Mouse (Mus musculus) myocyte (in vitro differentiated cells): ENCODE data around the gene Mycbp2. TPM values are rescaled to one million over a fixed set of nuclear protein-coding genes. Genes with fewer than 3 reads are reported as not detected.

Source experiments
- H3K27me3 ChIP-seq: one replicate; pipeline ENCODE4 v1.6.1; 2011; ENCODE audit not compliant: control insufficient read depth, insufficient read depth, insufficient read length
- H3K36me3 ChIP-seq: one replicate; pipeline ENCODE4 v1.6.1; 2011; ENCODE audit not compliant: control insufficient read depth, insufficient read depth
- H3K4me2 ChIP-seq: one replicate; pipeline ENCODE4 v1.6.1; 2011; ENCODE audit warnings: low read depth, control low read depth
- H3K4me3 ChIP-seq: one replicate; pipeline ENCODE4 v1.5.1; 2011; ENCODE audit warnings: mild to moderate bottlenecking, control low read depth, moderate library complexity
- H3K79me2 ChIP-seq: one replicate; pipeline ENCODE4 v1.6.1; 2011; ENCODE audit not compliant: control insufficient read depth, insufficient read depth
- H3ac ChIP-seq: one replicate; pipeline ENCODE4 v1.6.1; 2011; ENCODE audit not compliant: control insufficient read depth, insufficient read length
- CEBPB ChIP-seq: IDR thresholded peaks from 2 replicates; pipeline ENCODE4 v1.6.1; 2011; ENCODE audit warnings: mild to moderate bottlenecking, moderate library complexity; ENCODE audit not compliant: poor library complexity, insufficient read depth, severe bottlenecking
- E2F4 ChIP-seq: IDR thresholded peaks from one replicate; pipeline ENCODE4 v1.6.1; 2011; ENCODE audit warnings: mild to moderate bottlenecking, control low read depth, moderate library complexity; ENCODE audit not compliant: insufficient read depth
- MAX ChIP-seq: IDR thresholded peaks from one replicate; pipeline ENCODE4 v1.6.1; 2011; ENCODE audit warnings: low read depth, mild to moderate bottlenecking, control low read depth
- MYOD1 ChIP-seq, 3 experiments: IDR thresholded peaks; one replicate each; pipeline ENCODE4 v1.6.1; 2011; ENCODE audit warnings: control low read depth in 2 of 3, low read depth in 2 of 3, mild to moderate bottlenecking in 2 of 3, moderate library complexity in 1 of 3; ENCODE audit not compliant: insufficient read length in 2 of 3, control insufficient read depth in 1 of 3
- MYOG ChIP-seq, 3 experiments: IDR thresholded peaks; one replicate each; pipeline ENCODE4 v1.6.1; 2011; ENCODE audit warnings: control low read depth in 2 of 3, low read depth in 2 of 3, mild to moderate bottlenecking in 2 of 3; ENCODE audit not compliant: insufficient read length in 2 of 3, control insufficient read depth in 1 of 3, insufficient read depth in 1 of 3
- POLR2A ChIP-seq: IDR thresholded peaks from one replicate; pipeline ENCODE4 v1.6.1; 2011; ENCODE audit warnings: low read depth, mild to moderate bottlenecking, control low read depth, moderate library complexity; ENCODE audit not compliant: insufficient read length
- POLR2AphosphoS2 ChIP-seq: IDR thresholded peaks from one replicate; pipeline ENCODE4 v1.6.1; 2011; ENCODE audit warnings: low read depth, control low read depth; ENCODE audit not compliant: insufficient read length
- REST ChIP-seq: IDR thresholded peaks from one replicate; pipeline ENCODE4 v1.6.1; 2011; ENCODE audit warnings: mild to moderate bottlenecking, control low read depth, moderate library complexity; ENCODE audit not compliant: insufficient read depth, insufficient read length
- SRF ChIP-seq: IDR thresholded peaks from one replicate; pipeline ENCODE4 v1.6.1; 2011; ENCODE audit warnings: low read depth; ENCODE audit not compliant: control insufficient read depth, insufficient read length
- TCF12 ChIP-seq: IDR thresholded peaks from one replicate; pipeline ENCODE4 v1.6.1; 2011; ENCODE audit warnings: mild to moderate bottlenecking, control low read depth; ENCODE audit not compliant: poor library complexity, insufficient read depth, severe bottlenecking
- TCF3 ChIP-seq: IDR thresholded peaks from one replicate; pipeline ENCODE4 v1.6.1; 2011; ENCODE audit warnings: low read depth, control low read depth; ENCODE audit not compliant: insufficient read length
- USF1 ChIP-seq: IDR thresholded peaks from one replicate; pipeline ENCODE4 v1.6.1; 2011; ENCODE audit warnings: low read depth, mild to moderate bottlenecking, control low read depth, moderate library complexity
- polyA plus RNA-seq: library from polyadenylated mRNA; unstranded; fragments of >200 nt; fragmentation: generic; extraction: Trizol; gene quantifications from one replicate; pipeline ENCODE4 v1.2.1, GENCODE M21; 2012; ENCODE audit warnings: missing spikeins

Gene Mycbp2
- polyA plus RNA-seq, 1 experiment: 7.7 TPM

DNA sequence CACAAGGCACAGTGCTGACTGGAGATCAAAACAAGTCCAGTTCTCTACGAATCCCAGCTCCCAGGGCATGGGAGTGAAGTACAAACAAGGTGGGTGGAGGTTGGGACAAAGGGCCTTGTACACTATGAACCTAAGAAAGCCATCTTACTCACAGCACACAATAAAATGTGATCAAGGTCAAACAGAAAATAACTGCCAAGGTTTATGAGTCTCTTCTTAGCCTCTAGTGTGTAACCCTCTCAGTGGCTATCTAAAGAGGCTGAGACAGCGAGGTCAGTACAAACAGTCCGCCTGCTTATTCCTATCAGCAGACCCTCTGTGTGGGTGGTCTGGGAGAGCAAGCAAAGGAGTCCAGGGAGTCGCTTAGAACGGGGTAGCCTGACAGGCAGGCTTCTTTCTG lies 258.8 kb downstream of the Mycbp2 start:
- H3K4me3 ChIP-seq: no peak overlapping the region
- H3K36me3 ChIP-seq: peaks cover 46% of the 10 kb centered on the region
- no peak for TF ChIP-seq MAX
- TF ChIP-seq TCF12: no peak
- no peak for TF ChIP-seq POLR2AphosphoS2
- no peak for TF ChIP-seq REST
- TF ChIP-seq CEBPB: no peak
- no peak for TF ChIP-seq USF1
- no peak for TF ChIP-seq SRF

DNA sequence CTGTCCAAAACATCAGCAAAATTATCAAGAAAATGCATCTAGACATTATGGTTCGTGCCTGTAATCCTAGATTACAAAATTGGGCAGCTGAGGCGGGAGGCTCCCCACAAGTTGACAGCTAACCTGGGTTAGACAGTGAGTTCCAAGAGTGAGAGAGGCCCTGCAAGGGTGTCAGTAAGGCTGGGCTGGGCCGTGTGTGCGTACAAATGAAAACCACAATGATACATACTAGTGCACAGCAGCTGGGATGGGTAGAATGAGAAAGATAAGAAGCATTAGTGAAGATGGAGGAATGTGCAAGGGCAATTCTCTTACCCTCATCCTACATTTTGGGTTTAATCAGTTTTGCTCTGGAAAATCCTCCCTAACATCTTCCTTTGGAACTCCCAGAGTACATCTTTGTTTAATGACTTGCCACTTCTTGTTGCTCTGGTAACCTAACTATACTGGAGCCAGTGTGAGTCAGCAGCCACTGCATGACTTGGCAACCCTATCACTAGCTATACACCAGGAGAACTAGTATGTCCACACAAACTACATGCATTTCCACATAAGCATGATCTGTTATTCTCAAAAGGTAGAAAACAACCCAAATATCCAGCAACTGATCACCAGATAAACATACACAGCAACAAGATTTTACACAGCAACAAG lies 259.8 kb downstream of the Mycbp2 start:
- Histone ChIP-seq H3K4me2 (no peak overlapping the region), H3K79me2 (peaks cover 26% of the 10 kb centered on the region), H3K36me3 (peaks cover 55% of the 10 kb centered on the region), H3ac (no peak overlapping the region), H3K27me3 (no peaks in the 10 kb centered on the region), H3K4me3 (no peak overlapping the region)
- no peak for TF ChIP-seq CEBPB
- TF ChIP-seq MYOD1 (IDR thresholded peaks at IDR 0.05; ENCODE audit: control insufficient read depth in 1 of 3, insufficient read length in 2 of 3, low read depth in 2 of 3): no peak
- no peak for TF ChIP-seq POLR2A
- no peak for TF ChIP-seq MYOG (IDR thresholded peaks at IDR 0.05; ENCODE audit: control insufficient read depth in 1 of 3, insufficient read depth in 1 of 3, insufficient read length in 2 of 3, low read depth in 2 of 3)
- TF ChIP-seq USF1: no peak
- TF ChIP-seq TCF3: no peak
- TF ChIP-seq POLR2AphosphoS2: no peak
- no peak for TF ChIP-seq TCF12
- TF ChIP-seq REST: no peak
- TF ChIP-seq SRF: no peak
- TF ChIP-seq MAX: no peak
- TF ChIP-seq E2F4: no peak

More for the DNA sequence above, 258.8 kb downstream of the Mycbp2 start:
- peaks cover 33% of the 10 kb centered on the region for H3K79me2 ChIP-seq
- H3K4me2 ChIP-seq: no peak overlapping the region
- no peaks in the 10 kb centered on the region for H3K27me3 ChIP-seq
- no peak overlapping the region for H3ac ChIP-seq

DNA sequence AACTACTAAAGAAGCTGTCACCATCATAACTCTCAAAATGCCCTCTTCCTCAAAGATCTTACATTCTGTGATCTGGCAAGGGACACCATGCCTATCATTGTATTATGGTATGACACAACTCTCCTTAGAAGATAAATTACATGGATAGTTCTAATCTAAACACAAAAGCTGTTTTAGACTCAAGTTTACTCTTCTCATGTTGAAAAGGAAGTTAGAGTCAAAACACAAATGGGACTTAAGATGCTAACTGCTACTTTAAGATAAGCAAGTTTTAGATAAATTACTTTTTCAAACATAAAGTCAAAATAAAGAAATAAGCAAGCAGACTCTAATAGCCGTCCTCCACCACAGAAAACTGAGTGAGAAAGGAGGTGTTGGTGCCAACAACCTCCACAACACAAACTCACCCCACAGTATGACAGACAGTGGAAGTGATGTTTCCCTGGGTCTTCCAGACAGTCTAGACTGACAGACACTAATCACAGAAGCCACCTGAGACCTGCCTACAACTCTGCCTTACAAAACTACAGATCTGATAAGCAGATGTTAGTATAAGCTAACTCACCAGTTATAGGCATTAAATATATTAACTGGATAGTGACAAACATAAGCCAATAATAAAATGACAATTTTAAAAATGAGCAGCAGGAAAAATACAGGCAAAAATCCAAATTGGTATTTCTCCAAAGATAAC lies 260.6 kb downstream of the Mycbp2 start:
- H3K4me3 ChIP-seq: no peak overlapping the region
- no peak overlapping the region for H3ac ChIP-seq
- H3K36me3 ChIP-seq: peaks cover 55% of the 10 kb centered on the region
- peaks cover 17% of the 10 kb centered on the region for H3K79me2 ChIP-seq
- TF ChIP-seq POLR2AphosphoS2: no peak
- TF ChIP-seq POLR2A: no peak
- no peak for TF ChIP-seq MYOD1 (IDR thresholded peaks at IDR 0.05; ENCODE audit: control insufficient read depth in 1 of 3, insufficient read length in 2 of 3, low read depth in 2 of 3)
- TF ChIP-seq E2F4: no peak
- no peak for TF ChIP-seq CEBPB
- TF ChIP-seq MYOG (IDR thresholded peaks at IDR 0.05; ENCODE audit: control insufficient read depth in 1 of 3, insufficient read depth in 1 of 3, insufficient read length in 2 of 3, low read depth in 2 of 3): no peak
- TF ChIP-seq TCF12: no peak
- no peak for TF ChIP-seq USF1
- no peak for TF ChIP-seq TCF3
- TF ChIP-seq MAX: no peak
- no peak for TF ChIP-seq REST
- TF ChIP-seq SRF: no peak
- H3K27me3 ChIP-seq: no peaks in the 10 kb centered on the region
- H3K4me2 ChIP-seq: no peak overlapping the region

DNA sequence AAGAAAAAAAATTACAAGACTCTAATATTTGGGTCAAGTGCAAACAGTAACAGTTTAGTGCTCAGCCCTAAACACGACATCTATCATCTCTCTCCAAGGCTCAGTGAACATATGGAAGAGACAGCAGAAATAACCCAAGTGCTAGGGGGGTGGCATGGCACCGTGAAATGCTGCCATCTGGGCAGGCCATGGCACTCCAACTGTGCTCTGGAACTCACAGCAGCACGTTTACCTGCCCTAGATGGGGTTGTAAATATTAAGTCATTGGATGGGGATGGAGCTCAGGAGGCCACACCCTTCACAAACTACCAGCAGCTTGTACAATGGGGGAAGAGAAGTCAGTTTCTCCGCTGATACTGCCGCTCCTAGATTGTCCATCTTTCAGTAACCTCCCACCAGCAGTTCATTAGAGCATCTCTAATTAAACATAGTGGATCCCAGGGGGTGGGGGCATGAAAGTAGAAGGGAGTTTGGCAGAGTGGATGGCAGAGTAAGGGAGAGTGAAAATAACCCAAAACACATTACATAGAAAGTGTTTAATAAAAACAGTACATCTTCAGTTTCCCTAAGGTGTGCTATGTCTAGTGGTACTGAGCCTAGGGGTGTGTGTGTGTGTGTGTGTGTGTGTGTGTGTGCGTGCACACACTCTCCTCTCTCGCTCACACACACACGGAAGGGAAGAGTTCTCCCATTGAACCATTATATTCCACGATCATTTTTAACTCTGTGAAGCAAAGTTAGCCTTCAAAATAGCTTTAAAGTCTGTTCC lies 267.2 kb downstream of the Mycbp2 start:
- Histone ChIP-seq H3K36me3 (peaks cover 51% of the 10 kb centered on the region), H3K27me3 (no peaks in the 10 kb centered on the region), H3K4me3 (no peak overlapping the region), H3K4me2 (no peak overlapping the region), H3K79me2 (no peaks in the 10 kb centered on the region), H3ac (no peak overlapping the region)
- no peak for TF ChIP-seq CEBPB
- no peak for TF ChIP-seq POLR2AphosphoS2
- no peak for TF ChIP-seq E2F4
- no peak for TF ChIP-seq MYOG (IDR thresholded peaks at IDR 0.05; ENCODE audit: control insufficient read depth in 1 of 3, insufficient read depth in 1 of 3, insufficient read length in 2 of 3, low read depth in 2 of 3)
- TF ChIP-seq POLR2A: no peak
- no peak for TF ChIP-seq MYOD1 (IDR thresholded peaks at IDR 0.05; ENCODE audit: control insufficient read depth in 1 of 3, insufficient read length in 2 of 3, low read depth in 2 of 3)
- TF ChIP-seq SRF: no peak
- no peak for TF ChIP-seq MAX
- TF ChIP-seq REST: no peak
- TF ChIP-seq TCF12: no peak
- TF ChIP-seq USF1: no peak
- TF ChIP-seq TCF3: no peak
